Mouse (Mus musculus) heart, adult 18-20 months (tissue): ENCODE data around the gene Crtc3. TPM values are rescaled to one million over a fixed set of nuclear protein-coding genes. Genes with fewer than 3 reads are reported as not detected.

Experiments
- DNase-seq, 2 experiments: peaks; one replicate each; pipeline ENCODE4 v3.0.0; 2021 to 2022; ENCODE audit warnings: mixed read lengths in 1 of 2
- long read RNA-seq, 2 experiments: library from polyadenylated mRNA; stranded (forward); transcript quantifications; one replicate each; pipeline ENCODE4 v2.0.0; 2021
- total RNA-seq, 2 experiments: library from RNA; stranded (reverse); gene quantifications; 2 replicates each; pipeline ENCODE4 v1.2.3; 2021

Gene Crtc3
- 10 to 100 TPM; 10.3 to 11.8 TPM for total RNA-seq
- long read RNA-seq, experiment 1, full-length matches to known transcripts: 1 of 3 reads
- long read RNA-seq, experiment 1, partial matches to known transcripts: 0 of 3 reads
- long read RNA-seq, experiment 1, other reads (novel, unspliced or antisense): 2 of 3 reads
- long read RNA-seq, experiment 2, full-length matches to known transcripts: 1 of 2 reads
- long read RNA-seq, experiment 2, partial matches to known transcripts: 0 of 2 reads
- long read RNA-seq, experiment 2, other reads (novel, unspliced or antisense): 1 of 2 reads

- peak; percentile 78 to 85 for DNase-seq
These were observed at the start of gene Crtc3 for GRCm38 (mm10) chr7:80688556-80689220. TSS of gene Crtc3 (minus strand) at chr7:80688877.

DNA sequence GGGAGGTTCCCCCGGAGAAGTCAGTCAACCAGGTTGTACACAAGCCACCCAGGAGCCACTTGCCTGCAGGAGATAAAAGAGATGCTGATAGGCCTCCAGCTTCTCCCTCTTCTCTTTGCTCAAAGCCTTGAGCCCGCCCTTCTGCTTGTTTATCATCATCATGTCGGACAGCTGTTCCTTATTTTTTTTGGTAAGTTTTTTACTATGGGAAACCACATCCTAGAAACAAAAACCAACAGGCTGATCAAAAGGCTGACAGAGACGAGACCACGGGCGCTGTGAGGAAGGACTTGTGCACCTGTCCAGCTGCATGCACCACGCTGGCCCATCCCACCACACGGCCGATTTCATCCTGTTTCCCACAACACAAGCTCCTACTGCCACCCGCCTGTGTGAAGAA, 47.5 kb upstream of the Crtc3 start:
- DNase-seq: no peak

GRCm38 (mm10) chr7:80732986-80733385, 44.3 kb upstream of the Crtc3 start:
- DNase-seq: no peak

DNA sequence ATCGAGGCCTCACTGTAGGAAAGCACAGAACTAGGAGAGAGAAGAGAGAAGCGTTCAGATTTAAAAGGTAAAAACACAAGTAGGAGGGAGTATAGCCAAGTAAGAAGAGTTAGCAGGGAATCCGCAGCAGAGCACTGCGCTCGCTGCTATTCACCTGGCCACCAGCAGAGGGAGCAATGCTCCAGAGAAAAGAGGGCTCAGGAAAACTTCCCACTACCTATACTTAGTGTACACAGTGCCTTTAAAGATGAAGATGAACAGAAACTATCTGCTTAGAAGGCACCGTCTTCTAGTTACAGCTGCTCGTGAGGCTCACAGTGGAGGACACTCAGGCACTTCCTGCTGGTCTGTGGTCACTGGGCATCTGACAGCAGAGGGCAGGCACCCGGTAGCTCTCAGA, 41.0 kb upstream of the Crtc3 start:
- peak; percentile 61 to 87 for DNase-seq

DNA sequence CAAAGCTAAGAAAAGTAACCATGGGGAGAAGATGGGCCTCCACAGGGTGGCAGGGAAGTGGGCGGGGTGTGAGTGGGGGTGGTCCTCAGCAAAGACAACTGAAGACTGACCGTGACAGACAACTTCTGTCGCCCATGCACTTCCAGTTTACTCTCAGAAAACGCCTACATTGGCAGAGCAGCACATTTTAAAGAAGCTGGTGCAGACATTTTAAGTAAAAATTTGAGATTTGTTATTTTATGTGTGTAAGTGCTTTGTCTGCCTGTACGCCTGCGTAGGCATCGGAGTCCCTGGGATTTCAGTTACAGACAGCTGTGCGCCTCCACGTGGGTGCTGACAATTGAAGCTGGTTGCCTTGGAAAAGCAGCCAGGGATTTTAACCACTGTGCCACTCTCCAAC, 32.4 kb upstream of the Crtc3 start:
- no peak for DNase-seq

DNA sequence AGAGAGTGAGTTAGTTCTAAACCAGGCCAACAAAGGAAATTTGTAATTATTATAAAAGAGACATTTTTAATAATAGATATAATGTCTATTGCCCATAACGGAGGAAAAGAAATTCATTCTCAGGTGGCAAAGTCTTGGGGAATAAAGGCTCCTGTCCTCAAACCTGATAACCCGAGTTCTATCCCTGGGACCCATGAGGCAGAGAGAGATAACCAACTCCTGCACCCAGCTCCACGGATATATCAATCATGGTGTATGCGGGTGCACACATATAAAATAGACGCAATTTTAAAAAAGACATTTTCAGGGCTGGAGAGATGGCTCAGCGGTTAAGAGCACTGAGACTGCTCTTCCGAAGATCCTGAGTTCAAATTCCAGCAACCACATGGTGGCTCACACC, 30.9 kb upstream of the Crtc3 start:
- no peak for DNase-seq

GRCm38 (mm10) chr7:80719038-80719437, 30.4 kb upstream of the Crtc3 start:
- no peak for DNase-seq

DNA sequence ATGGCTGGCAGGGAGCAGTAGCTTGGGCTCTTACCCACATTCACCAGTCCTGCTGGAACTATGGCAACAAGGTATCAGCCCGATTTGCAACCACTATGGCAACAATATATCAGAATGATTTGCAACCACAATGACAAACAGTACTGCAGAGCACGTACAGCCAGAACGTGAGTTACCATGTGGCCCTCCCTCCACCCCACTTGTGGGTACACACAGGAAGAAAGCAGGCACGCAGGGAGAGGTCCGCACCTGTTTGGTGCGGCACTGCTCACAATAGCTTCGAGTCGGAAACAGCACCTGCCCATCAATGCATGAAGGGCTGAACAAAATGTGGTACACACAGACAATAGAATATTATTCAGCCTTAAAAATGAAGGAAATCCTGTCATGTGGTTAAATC, 29.8 kb upstream of the Crtc3 start:
- DNase-seq: no peak

- no peak for DNase-seq
These were observed 28.1 kb upstream of the Crtc3 start for GRCm38 (mm10) chr7:80716758-80717157.

DNA sequence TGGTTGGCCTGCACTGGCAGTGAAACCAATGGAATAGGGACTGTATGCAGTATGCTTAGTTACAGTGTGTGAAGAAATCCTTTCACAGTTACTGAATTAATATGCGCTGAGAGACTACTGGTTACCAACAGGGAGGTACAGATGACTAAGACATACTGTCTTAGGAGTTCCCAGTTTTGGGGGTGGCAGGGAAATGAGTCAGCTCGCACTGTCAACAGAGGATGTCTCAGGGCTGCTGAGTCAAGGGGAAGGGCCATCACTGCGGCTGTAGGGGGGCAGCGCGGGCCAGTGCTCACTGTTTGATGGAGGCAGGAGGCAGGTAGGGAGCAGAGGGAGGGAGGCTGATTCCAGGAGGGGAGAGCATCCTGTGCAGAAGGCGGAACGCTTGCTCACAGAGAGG, 26.6 kb upstream of the Crtc3 start:
- no peak for DNase-seq

GRCm38 (mm10) chr7:80711496-80711895, 22.8 kb upstream of the Crtc3 start:
- no peak for DNase-seq

DNA sequence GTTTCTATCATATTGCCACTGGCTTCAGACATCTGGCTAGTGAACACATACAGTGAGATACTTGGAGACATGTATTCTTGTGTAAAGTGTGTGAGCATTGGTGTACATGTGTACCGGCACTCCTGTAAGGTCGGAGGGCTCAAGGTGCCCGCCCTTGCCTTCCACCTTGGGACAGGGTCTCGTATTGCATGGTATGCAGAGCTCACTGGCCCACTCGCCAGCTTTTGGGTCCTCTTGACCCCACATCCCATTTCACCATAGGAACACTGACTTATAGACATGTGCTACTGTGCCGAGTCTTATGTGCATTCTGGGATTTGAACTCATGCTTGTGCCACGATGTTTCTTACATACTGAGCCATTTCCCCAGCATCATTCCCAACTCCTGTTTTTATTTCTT, 21.7 kb upstream of the Crtc3 start:
- no peak for DNase-seq

DNA sequence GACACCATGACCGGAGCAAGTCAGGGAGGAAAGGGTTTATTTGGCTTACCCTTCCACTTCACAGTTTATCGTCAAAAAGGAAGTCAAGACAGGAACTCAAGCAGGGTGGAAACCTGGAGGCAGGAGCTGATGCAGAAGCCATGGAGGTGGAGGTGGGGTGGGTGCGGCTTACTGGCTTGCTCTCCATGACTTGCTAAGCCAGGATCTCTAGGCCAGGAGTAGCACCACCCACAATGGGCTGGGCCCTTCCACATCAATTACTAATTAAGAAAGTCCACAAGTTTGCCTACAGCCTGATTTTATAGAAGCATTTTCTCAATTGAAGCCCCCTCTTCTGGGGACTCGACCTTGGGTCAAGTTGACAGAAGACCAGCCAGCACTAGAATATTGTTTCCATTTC, 15.4 kb upstream of the Crtc3 start:
- no peak for DNase-seq

- DNase-seq: no peak
These were observed 13.8 kb upstream of the Crtc3 start for GRCm38 (mm10) chr7:80702510-80702909.

GRCm38 (mm10) chr7:80699709-80700108, 11.0 kb upstream of the Crtc3 start:
- DNase-seq: no peak

DNA sequence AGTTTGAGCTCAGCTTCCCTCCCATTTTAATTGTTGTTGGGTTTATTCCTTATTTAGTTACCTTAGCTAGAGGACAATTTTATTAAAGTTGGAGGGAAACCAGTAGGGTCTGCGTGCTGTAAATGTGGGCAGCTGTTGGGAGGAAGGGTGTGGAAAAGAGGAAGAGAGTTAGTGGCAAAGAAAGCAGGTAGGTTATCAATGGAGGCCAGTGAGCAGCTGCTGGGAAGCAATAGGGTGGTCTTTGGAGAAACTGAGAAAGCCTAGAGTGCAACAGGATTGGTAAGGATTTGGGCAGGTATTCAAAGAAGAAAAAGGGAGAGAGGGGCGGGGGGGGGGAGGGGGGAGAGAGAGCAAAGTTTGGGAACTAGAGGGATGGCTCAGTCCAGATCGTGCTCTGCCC, 10.3 kb upstream of the Crtc3 start:
- DNase-seq: no peak

- no peak for DNase-seq
These were observed 9.2 kb upstream of the Crtc3 start for GRCm38 (mm10) chr7:80697859-80698258.

- DNase-seq: no peak
These were observed 8.2 kb upstream of the Crtc3 start for GRCm38 (mm10) chr7:80696903-80697302.

GRCm38 (mm10) chr7:80696334-80696733, 7.7 kb upstream of the Crtc3 start:
- no peak for DNase-seq

DNA sequence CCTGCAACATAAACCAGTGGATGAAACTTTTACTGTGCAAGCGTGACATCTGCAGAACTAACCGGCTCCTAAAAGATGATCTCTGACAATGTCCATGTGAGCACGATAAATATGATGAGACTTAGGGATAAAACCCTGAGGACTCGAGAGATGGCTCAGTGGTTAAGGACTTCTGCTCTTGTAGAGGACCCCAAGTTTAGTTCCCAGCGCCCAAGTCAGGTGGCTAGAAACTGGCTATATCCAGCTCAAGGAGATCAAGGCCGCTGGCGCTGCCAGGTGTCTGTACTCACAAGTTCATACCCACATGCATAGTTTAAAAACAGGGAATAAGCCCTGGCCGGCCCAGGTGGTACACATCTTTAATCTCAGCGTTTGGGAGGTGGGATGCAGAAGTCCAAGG, 3.8 kb upstream of the Crtc3 start:
- DNase-seq: no peak

GRCm38 (mm10) chr7:80691131-80691530, 2.5 kb upstream of the Crtc3 start:
- peak in 1 of 2 experiments; percentile 25 for DNase-seq

DNA sequence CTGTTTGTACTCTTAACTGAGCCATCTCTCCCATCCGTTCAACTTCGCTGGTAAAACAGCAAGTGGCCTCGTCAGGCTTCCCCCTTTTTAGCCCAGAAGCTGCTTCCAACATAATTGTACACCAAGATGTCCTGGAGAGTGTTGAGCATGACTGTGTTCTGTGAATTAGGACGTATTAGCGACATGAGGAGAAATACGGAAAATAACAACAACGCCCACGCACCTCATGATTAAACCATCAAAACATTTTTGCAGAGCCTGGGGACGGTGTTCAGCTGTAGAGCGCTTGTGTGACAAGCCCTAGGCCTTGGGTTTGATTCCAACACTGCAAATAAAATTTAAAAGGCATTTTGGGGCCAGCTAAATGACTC, 529 bp upstream of the Crtc3 start:
- peak; percentile 63 to 76 for DNase-seq

DNA sequence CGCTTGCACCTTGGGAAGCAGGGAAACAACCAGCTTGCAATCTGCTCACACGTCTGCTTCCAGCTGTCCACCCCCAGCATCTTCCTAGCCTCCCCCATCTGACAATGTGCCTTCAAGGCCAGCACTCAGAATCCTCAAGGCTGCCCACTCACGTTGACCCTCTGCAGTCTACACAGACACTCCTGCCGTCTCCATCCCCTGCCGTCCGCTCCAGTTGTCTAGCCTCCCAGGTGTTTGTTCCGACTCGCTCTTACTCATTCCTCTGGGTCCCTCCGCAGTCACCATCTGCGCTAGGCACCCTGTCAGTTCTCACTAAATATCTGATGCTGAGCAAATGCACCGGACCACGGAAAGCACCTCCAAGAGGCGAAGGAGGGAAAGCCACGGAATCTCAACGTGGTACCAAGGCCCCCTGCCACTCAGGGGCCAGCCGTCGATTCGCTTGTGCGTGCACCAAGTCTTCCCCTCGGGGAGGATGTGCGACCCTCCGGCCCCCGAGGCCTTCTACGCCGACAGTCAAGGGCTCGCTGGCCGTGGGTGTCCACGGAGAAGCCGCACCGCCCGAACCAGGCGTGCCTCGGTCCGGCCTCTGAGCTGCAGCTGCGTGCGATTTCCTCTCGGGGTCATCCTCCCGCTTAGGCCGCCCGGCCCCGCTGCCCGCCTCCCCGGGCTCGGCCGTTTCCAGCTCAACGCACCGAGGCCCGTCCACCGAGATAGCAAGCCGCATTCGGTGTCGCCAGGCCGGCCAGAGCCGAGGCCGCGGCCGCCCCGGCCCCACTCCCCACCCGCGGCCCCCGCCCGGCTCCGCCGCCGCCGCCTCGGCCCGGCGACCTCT, 739 bp downstream of the Crtc3 start:
- peak; percentile 62 to 80 for DNase-seq
